Mouse (Mus musculus) macrophage (primary cell): ENCODE data around the gene Pbx1. TPM values are rescaled to one million over a fixed set of nuclear protein-coding genes. Genes with fewer than 3 reads are reported as not detected.

Experiments used
- H3K27ac ChIP-seq: fragments of 350-480 bp; formaldehyde crosslinking; 2 replicates; pipeline ENCODE4 v1.9.0; 2021
- H3K36me3 ChIP-seq: fragments of 350-480 bp; formaldehyde crosslinking; 2 replicates; pipeline ENCODE4 v1.9.0; 2021; ENCODE audit errors: inconsistent target
- H3K4me3 ChIP-seq: fragments of 350-480 bp; formaldehyde crosslinking; 2 replicates; pipeline ENCODE4 v1.9.0; 2021; ENCODE audit errors: inconsistent target
- H3K79me2 ChIP-seq: fragments of 350-480 bp; formaldehyde crosslinking; 2 replicates; pipeline ENCODE4 v1.9.0; 2021; ENCODE audit errors: inconsistent target
- WGBS: methylation state at CpG from one replicate; pipeline ENCODE4 v1.1.7; 2026; ENCODE audit warnings: inconsistent platforms; ENCODE audit not compliant: missing documents; 5-methylcytosine and 5-hydroxymethylcytosine counted together
- polyA plus RNA-seq: library from polyadenylated mRNA; stranded (reverse); fragments of 250-400 nt; gene quantifications from 3 replicates; pipeline ENCODE4 v1.2.4, GENCODE M21; 2018; ENCODE audit warnings: inconsistent platforms

Pbx1 gene
- polyA plus RNA-seq, 1 experiment from 2014 or later = 1.5 TPM

DNA sequence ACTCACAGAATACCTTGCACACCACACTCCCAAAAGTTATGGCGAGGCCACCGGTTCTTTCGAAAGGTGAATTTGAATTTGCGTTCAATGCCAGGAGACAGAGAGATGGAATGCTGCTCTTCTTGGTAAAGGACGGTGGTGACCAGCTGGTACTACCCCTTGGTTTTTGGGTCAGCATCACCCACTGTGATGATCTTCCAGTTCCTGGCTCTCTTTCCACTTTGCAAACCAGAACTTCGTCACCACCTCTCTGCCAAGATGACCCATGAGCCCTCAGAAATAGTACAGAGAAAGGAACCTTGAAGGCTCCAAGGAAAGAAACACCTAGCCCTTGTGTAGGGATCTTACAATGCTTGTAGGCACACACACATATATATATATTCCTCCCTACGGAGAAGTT, 209.3 kb downstream of the Pbx1 start:
- Histone ChIP-seq H3K36me3 (no peaks in the 10 kb centered on the region), H3K4me3 (no peak overlapping the region), H3K27ac (no peak overlapping the region), H3K79me2 (no peaks in the 10 kb centered on the region)
- WGBS = 94% methylated on average over 7 of the region's 7 CpGs

DNA sequence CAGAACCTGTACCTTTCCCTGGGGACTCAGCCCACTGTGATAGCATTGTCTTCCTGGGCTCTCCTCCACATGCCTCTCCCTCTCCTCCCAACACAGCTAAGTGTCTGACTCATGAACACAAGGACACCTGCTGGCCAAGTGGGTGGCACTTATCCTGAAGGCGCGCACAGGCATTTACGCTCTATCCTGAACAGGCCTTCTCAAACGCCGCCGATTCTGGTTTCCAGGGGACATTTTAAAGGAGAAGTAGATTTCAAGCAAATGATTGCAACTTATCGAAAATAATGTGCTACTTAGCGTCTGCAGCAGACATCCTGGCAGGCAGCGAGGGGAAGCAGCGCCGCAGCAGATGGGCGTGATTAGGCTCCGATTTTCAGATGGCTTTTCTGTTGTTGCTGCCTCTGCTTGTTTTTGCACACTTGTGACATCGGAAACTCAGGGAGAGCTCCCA, 211.0 kb downstream of the Pbx1 start:
- H3K79me2 ChIP-seq = no peaks in the 10 kb centered on the region
- no peak overlapping the region for H3K4me3 ChIP-seq
- H3K27ac ChIP-seq = no peak overlapping the region
- 58% methylated on average over 14 of the region's 14 CpGs for WGBS
- H3K36me3 ChIP-seq = no peaks in the 10 kb centered on the region

DNA sequence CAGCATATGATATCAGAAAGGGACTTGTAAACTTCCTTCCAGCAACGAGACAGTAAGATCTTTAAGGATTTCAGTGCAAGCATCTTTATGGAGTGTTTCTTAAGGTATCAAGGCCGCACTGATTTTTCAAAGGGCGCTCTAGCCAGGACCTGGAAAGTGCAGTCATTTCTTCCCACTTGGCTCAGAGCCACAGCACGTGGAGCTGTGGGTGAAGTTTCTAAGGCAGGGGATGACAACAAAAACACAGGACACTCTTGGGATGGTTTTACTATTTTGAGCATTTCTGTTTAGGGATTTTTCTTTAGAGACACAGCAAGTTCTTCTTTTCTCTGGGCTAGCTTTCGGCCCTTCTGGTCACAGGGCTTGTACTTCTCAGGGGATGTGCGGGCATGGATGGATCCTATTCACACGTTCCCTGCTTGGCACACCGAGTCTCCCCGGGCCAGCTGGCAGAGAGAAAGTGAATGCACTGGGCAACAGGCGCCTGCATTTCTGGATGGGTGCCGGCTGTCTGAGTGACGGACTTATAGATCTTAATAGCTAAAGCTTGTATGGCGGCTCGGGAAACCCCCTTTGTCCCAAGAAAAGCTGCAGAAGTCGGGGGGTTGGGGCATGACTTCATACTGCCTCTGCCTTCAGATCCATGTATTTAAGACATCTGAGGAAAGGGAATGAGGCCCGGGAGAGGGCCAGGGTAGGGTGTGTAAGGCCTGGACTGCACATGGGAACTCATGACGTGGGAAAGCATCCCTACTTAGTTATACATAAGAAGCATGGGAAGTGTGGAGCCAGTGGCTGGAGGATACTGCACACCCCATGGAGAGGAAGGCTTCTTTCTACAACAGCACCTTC, 215.9 kb downstream of the Pbx1 start:
- WGBS = 91% methylated on average over 17 of the region's 17 CpGs
- H3K79me2 ChIP-seq = no peaks in the 10 kb centered on the region
- no peak overlapping the region for H3K4me3 ChIP-seq
- no peaks in the 10 kb centered on the region for H3K36me3 ChIP-seq
- H3K27ac ChIP-seq = no peak overlapping the region

DNA sequence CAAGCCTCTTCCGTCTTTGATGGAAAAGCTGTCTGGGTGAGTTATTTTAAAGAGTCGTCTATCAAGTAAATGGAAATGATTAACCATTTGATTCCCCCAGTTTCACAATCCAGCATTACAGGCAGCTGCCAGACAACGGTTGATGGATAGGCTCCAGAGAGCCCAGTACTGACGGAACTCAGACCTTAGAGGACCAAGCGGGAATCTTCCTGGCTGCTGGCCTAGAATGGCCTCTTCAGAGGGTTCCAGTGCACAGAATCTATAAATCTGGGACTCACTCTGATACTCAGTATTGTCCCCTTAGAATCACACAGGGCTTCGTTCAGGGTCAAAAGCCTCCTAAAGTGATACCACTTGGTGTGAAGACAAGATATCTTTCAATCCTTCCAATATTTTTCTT, 216.6 kb downstream of the Pbx1 start:
- 90% methylated on average over 6 of the region's 6 CpGs for WGBS

DNA sequence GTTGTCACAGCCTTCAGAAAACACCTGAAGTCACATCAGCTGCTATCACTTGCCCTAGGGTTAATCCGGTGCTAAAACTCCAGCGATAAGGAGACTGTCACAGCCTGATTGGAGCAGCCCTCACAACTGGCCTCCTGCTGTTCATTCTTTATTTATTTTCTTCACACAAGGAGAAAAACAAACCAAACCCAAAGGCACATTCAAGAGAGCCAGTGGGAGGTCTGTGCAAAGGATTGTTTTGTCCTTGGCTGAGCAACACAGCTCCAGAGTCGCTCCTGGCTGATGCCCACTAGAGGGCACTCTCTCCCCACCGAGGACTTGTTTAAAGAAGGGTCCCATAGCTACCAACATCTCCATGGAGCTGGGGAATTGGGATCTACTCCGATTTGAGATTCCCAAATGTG, 218.0 kb downstream of the Pbx1 start:
- Histone ChIP-seq H3K27ac (no peak overlapping the region), H3K4me3 (no peak overlapping the region), H3K36me3 (no peaks in the 10 kb centered on the region), H3K79me2 (no peaks in the 10 kb centered on the region)
- WGBS = 29% methylated on average over 5 of the region's 5 CpGs

More for the DNA sequence above, 216.6 kb downstream of the Pbx1 start:
- H3K4me3 ChIP-seq = no peak overlapping the region
- H3K36me3 ChIP-seq = no peaks in the 10 kb centered on the region
- H3K27ac ChIP-seq = no peak overlapping the region
- H3K79me2 ChIP-seq = no peaks in the 10 kb centered on the region

DNA sequence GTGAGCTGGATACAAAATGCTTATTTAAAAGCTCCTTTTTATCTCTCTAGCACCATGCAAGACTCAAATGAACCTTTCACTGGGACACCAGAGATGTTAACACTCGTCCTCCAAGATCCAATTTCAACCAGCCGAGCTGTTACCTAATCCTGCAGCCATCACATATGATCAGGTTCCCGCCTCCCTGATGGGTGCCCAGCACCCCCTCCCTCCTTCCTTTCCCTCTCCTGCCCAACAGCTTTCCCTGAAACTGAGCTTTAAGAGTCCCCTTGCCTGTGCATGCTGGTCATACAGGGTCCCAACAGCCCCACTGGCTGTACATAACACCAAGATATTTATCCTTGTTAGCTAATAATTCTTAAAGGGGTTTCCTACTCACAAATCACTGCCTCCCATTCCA, 218.5 kb downstream of the Pbx1 start:
- WGBS = 78% methylated on average over 3 of the region's 3 CpGs
- H3K36me3 ChIP-seq = no peaks in the 10 kb centered on the region
- H3K27ac ChIP-seq = no peak overlapping the region
- no peaks in the 10 kb centered on the region for H3K79me2 ChIP-seq
- H3K4me3 ChIP-seq = no peak overlapping the region

DNA sequence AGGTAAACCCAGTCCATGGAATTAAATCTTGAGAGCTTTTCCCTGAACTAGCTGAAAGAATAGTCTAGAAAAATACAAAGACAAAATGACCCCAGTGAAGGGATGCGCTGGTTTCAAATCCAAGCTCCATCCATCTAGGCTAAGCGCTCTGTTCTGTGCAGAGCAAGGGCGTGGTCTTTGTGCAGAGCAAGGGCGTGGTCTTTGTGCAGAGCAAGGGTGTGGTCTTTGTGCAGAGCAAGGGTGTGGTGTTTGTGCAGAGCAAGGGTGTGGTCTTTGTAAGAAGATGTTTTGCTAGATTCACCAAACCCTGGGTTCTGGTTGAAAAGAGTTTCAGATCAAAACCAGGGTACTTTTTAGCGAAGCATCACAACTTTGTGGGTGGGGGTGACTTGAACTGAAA, 221.7 kb downstream of the Pbx1 start:
- H3K79me2 ChIP-seq = no peaks in the 10 kb centered on the region
- no peak overlapping the region for H3K4me3 ChIP-seq
- H3K36me3 ChIP-seq = no peaks in the 10 kb centered on the region
- no peak overlapping the region for H3K27ac ChIP-seq
- 93% methylated on average over 5 of the region's 5 CpGs for WGBS

DNA sequence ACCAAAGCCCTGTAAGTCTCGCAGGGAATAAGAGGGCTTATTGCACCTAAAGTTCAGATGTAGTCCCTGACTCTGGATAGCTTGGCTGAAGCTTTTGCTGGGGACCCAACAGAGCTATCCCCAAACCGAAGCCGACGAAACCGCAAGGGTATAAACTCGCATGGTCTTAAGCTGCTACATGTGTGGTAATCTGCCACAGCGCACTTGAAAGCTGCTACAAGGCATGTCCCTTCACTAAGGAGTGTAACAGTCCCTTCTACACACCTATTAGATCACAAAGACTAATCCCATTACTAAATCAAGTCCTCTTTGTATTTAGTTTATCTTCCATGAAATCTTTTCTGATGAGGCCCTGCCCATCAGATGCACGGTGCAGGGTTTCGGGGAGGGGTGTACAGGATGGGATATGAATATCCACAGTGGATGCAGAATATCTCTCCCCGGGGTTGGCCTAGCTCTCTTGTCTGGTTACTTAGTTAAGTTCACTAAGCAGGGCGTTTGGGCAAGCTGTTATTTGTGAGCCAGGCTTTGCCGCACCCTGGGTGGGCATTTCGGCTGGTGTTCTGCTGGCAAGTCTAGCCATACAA, 231.4 kb downstream of the Pbx1 start:
- 96% methylated on average over 13 of the region's 13 CpGs for WGBS
- H3K4me3 ChIP-seq = no peak overlapping the region
- H3K27ac ChIP-seq = no peak overlapping the region
- no peaks in the 10 kb centered on the region for H3K79me2 ChIP-seq
- no peaks in the 10 kb centered on the region for H3K36me3 ChIP-seq

DNA sequence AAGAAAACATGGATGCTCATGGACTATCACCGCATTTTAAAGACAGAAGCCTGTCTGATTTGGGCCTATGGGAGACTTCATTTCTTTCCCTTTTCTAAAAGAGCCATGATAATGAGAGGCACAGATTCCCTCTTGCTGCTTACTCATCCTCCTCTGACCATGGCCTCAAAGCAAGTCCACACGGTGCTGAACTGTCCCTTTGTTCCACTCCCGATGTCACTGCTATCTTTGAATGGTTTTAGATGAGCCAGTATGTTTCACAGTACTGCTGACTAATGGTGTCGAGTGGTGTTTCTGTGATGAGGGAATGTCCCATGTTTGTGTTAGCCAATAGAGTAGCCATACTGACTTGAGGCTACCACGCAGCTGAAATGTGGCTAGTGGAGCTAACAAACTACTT, 233.8 kb downstream of the Pbx1 start:
- H3K79me2 ChIP-seq = no peaks in the 10 kb centered on the region
- no peak overlapping the region for H3K4me3 ChIP-seq
- no peak overlapping the region for H3K27ac ChIP-seq
- WGBS = 91% methylated on average over 5 of the region's 5 CpGs
- H3K36me3 ChIP-seq = no peaks in the 10 kb centered on the region

DNA sequence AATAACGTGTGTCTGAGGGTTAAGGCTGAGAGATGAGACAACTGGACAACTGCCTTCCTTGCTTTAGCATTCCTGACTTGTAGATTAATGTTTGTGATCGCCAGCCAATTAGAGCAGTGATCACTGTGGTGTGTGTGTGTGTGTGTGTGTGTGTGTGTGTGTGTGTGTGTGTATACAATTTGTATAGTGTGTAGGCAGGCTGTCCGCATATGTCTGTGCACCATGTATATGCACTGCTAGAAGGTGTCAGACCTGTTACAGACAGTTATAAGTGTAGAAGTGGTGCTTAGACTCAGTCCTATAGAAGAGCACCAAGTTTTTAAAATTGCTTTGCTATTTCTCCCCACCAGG, 234.2 kb downstream of the Pbx1 start:
- no peaks in the 10 kb centered on the region for H3K36me3 ChIP-seq
- H3K4me3 ChIP-seq = no peak overlapping the region
- H3K79me2 ChIP-seq = no peaks in the 10 kb centered on the region
- no peak overlapping the region for H3K27ac ChIP-seq
- 91% methylated on average over 3 of the region's 3 CpGs for WGBS

DNA sequence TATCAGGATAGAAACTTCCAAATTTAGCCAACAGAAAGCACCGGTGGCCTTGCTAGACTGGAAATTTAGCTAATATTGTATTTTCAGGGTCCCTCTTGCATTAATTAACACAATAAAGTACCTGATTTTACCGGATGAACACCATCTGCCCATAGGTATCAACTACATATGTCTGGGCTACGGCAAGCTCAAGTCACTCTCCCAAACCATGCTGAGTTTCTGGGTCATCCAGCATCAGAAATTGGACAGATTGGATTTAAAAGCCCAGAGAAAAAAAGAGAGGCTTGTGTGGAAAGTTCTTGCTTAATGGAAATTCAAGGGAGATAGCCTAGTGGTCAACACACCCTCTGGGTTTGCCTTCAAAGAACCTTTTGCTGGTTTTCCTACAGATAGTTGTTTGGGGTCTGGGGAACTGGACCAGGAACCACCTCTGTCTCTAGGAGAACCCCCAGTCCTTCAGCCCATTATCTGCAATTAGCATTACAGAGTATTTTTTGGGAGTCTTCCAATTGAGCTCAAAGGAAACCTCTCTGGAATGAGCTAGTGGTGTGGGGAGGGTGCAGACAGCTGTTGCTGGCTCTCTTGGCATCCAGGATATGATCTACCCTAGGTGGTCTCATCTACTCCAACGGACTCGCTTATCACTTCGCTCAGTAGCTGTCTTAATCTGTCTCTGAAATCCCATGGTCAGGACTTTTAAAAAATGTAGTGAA, 234.7 kb downstream of the Pbx1 start:
- Histone ChIP-seq H3K4me3 (no peak overlapping the region), H3K79me2 (no peaks in the 10 kb centered on the region), H3K27ac (no peak overlapping the region), H3K36me3 (no peaks in the 10 kb centered on the region)
- WGBS = 97% methylated on average over 6 of the region's 6 CpGs

DNA sequence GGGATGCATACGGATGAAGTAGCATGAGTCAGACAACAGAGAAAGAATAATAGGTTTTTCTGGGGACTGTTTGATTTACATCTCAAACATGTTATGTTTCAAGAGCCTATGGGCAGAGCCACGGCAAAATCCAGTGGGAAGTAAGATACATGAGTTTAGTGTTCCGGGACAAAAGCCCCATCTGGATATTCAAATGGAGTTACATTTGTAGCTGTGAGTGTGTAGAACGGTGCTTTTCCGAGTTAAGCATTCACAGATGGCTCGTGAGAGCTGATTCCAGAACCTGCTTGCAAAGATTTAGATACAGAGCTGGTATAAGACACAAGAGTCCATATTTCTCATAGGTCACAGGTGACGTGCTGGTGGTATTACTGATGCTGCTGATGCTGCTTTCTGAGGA, 238.7 kb downstream of the Pbx1 start:
- no peaks in the 10 kb centered on the region for H3K36me3 ChIP-seq
- no peak overlapping the region for H3K4me3 ChIP-seq
- H3K79me2 ChIP-seq = no peaks in the 10 kb centered on the region
- WGBS = 90% methylated on average over 7 of the region's 7 CpGs
- H3K27ac ChIP-seq = no peak overlapping the region

DNA sequence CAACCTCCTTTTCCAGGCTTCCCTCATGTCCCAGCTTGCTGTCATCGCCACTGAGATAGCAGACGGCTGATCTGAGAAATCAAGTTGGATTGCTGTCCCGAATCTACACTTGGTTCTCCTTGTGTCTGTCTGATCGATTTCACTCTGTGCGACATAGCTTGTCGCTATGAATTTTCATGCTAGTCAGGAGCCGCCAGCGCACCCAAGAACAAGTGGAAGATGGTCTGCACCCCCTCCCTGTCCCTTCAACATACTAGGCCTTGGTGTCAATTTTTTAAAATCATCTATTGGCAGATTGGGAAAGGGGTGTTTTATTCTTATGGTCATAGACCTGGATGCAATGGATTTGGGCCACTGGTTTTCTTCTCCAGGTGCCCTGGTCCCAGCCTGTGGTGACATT, 249.3 kb downstream of the Pbx1 start:
- WGBS = 90% methylated on average over 8 of the region's 8 CpGs
- Histone ChIP-seq H3K79me2 (no peaks in the 10 kb centered on the region), H3K27ac (no peak overlapping the region), H3K4me3 (no peak overlapping the region), H3K36me3 (no peaks in the 10 kb centered on the region)

DNA sequence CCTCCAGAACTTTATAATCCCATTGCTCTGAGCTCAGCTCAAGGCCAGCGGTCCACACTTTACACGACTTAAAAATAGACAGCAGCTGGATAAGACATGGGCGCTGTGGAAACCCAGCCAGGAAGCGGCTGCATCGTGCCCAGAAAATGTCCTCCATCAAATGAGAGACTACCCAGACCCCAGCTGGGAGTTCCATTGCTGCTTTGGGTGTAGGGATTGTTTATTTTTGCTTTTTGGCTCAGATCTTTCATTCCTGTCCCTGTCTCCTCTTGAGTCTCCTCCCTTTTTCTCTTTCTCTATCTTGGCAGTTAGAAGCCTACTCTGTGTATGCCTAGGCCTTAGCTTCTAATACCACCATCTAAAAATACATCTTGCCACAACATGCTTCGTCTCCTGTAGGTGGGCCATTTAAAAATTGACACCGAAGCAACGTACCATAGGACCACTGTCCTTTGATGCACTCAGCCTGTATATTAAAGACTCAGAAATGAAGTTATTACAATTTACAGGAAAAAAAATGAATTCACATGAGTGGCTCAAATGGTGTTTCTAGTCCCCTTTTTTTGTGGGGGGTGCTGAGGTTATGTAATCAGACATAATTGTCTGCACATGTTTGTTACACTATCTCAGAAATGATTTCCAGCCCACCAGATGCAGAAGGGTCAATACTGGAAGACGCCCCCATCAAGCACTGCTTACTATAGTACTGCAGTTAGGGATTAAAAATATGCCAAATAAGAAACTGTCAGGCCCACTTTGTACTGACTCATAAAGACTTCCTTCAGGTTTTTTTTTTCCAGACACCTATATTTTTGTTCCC, 251.2 kb downstream of the Pbx1 start:
- Histone ChIP-seq H3K36me3 (no peaks in the 10 kb centered on the region), H3K4me3 (no peak overlapping the region), H3K79me2 (no peaks in the 10 kb centered on the region), H3K27ac (no peak overlapping the region)
- 92% methylated on average over 9 of the region's 9 CpGs for WGBS
